ENCODE assay signal across 17 mouse cellular contexts in genomic region chr3:35101951-35102350, GRCm38 (mm10).
A peak's percentile ranks its signal among the peaks of the same experiment; 100 is the strongest.
DNase-seq lines count a peak whose midpoint lies in the region; ATAC-seq lines count a peak whose summit lies in the region.
"Had no signal": no experiment of that assay in that cellular context is flagged by ENCODE, and none has a peak within 500 bp of the region (broad histone marks: within the 10 kb centered on the region; RNA-seq: fewer than 3 reads in every experiment).

No protein-coding gene starts in this region.

- peak overlapping the region; percentile 87 for H3K27ac ChIP-seq in midbrain, embryonic 10.5 days (replicated peaks)
- no peak overlapping the region; the same call in 1 of the 2 replicates for H3K27ac ChIP-seq in midbrain, embryonic 16.5 days (ENCODE audit: low read length)
- peak overlapping the region; percentile 69 for H3K27ac ChIP-seq in forebrain, embryonic 13.5 days
- peak overlapping the region; percentile 38 for H3K27ac ChIP-seq in hindbrain, embryonic 15.5 days (replicated peaks)
- H3K27ac ChIP-seq in neural tube, embryonic 15.5 days (replicated peaks) = 0 out of 2 replicates have a peak overlapping the region, but pooled peaks have one; percentile 10
- H3K27ac ChIP-seq: limb, embryonic 12.5 days; liver, embryonic 13.5 days had no signal

- no peak overlapping the region for H3K9ac ChIP-seq in midbrain, embryonic 16.5 days (ENCODE audit: low read depth, low read length)
- no peak overlapping the region for H3K9ac ChIP-seq in forebrain, embryonic 13.5 days
- no peak overlapping the region for H3K9ac ChIP-seq in hindbrain, embryonic 15.5 days
- H3K9ac ChIP-seq in neural tube, embryonic 15.5 days (replicated peaks) = no peak overlapping the region
- H3K9ac ChIP-seq: limb, embryonic 12.5 days; liver, embryonic 13.5 days had no signal

- no peaks in the 10 kb centered on the region for H3K36me3 ChIP-seq in midbrain, embryonic 10.5 days
- H3K36me3 ChIP-seq in midbrain, embryonic 16.5 days (ENCODE audit: control insufficient read depth, insufficient read depth, low read length) = no peaks in the 10 kb centered on the region
- no peaks in the 10 kb centered on the region for H3K36me3 ChIP-seq in forebrain, embryonic 13.5 days (ENCODE audit: poor library complexity, severe bottlenecking)
- H3K36me3 ChIP-seq in hindbrain, embryonic 15.5 days = no peaks in the 10 kb centered on the region
- no peaks in the 10 kb centered on the region for H3K36me3 ChIP-seq in neural tube, embryonic 15.5 days
- H3K36me3 ChIP-seq: limb, embryonic 12.5 days; liver, embryonic 13.5 days had no signal

- peaks cover 6% of the 10 kb centered on the region; the same call in 1 of the 2 replicates for H3K27me3 ChIP-seq in midbrain, embryonic 10.5 days (ENCODE audit: low read depth, poor library complexity, severe bottlenecking)
- no peaks in the 10 kb centered on the region for H3K27me3 ChIP-seq in midbrain, embryonic 16.5 days (ENCODE audit: control insufficient read depth, insufficient read depth, low read depth, low read length)
- no peaks in the 10 kb centered on the region for H3K27me3 ChIP-seq in forebrain, embryonic 13.5 days
- H3K27me3 ChIP-seq in hindbrain, embryonic 15.5 days = peaks cover 29% of the 10 kb centered on the region
- peaks cover 14% of the 10 kb centered on the region; the same call in 1 of the 2 replicates for H3K27me3 ChIP-seq in neural tube, embryonic 15.5 days (replicated peaks)
- H3K27me3 ChIP-seq: liver, embryonic 13.5 days had no signal

- H3K4me1 ChIP-seq in midbrain, embryonic 10.5 days = peaks cover 73% of the 10 kb centered on the region
- H3K4me1 ChIP-seq in midbrain, embryonic 16.5 days (ENCODE audit: control insufficient read depth, insufficient read depth, low read length) = 0 out of 2 replicates have a peak, but pooled peaks cover 5% of the 10 kb centered on the region
- H3K4me1 ChIP-seq in forebrain, embryonic 13.5 days = peaks cover 57% of the 10 kb centered on the region
- H3K4me1 ChIP-seq in hindbrain, embryonic 15.5 days (replicated peaks) = peaks cover 11% of the 10 kb centered on the region
- H3K4me1 ChIP-seq in neural tube, embryonic 15.5 days = peaks cover 13% of the 10 kb centered on the region
- H3K4me1 ChIP-seq: liver, embryonic 13.5 days had no signal

- no peak overlapping the region for H3K4me3 ChIP-seq in midbrain, embryonic 10.5 days
- H3K4me3 ChIP-seq in midbrain, embryonic 16.5 days (ENCODE audit: low read depth, low read length) = no peak overlapping the region
- no peak overlapping the region for H3K4me3 ChIP-seq in forebrain, embryonic 13.5 days
- H3K4me3 ChIP-seq in hindbrain, embryonic 15.5 days = no peak overlapping the region
- H3K4me3 ChIP-seq in neural tube, embryonic 15.5 days (replicated peaks) = no peak overlapping the region
- H3K4me3 ChIP-seq: limb, embryonic 12.5 days; liver, embryonic 13.5 days had no signal

- DNase-seq in midbrain, embryonic 10.5 days (ENCODE audit: low spot score) = no peak
- DNase-seq in thymus, postnatal 36 days = no peak
- no peak for DNase-seq in urinary bladder, postnatal 36 days (ENCODE audit: low spot score in 2 of 2)
- DNase-seq: cerebellum, postnatal 10 days; embryo, embryonic 11 days; gastrocnemius, postnatal 36 days; heart, postnatal 14 days; kidney, postnatal 10 days; layer of hippocampus, adult 9-11 months; liver, embryonic 13.5 days had no signal

- ATAC-seq in midbrain, embryonic 16.5 days = no peak
- ATAC-seq in forebrain, embryonic 13.5 days = no peak
- no peak for ATAC-seq in hindbrain, embryonic 15.5 days (ENCODE audit: low FRiP score, low read depth)
- no peak for ATAC-seq in neural tube, embryonic 15.5 days (ENCODE audit: low FRiP score)
- ATAC-seq: intestine, embryonic 16.5 days had no signal

- H3K4me2 ChIP-seq in midbrain, embryonic 16.5 days (ENCODE audit: low read length) = no peak overlapping the region
- H3K4me2 ChIP-seq in forebrain, embryonic 13.5 days = no peak overlapping the region
- no peak overlapping the region for H3K4me2 ChIP-seq in hindbrain, embryonic 15.5 days
- H3K4me2 ChIP-seq in neural tube, embryonic 15.5 days = no peak overlapping the region
- H3K4me2 ChIP-seq: heart, embryonic 11.5 days; limb, embryonic 12.5 days; liver, embryonic 13.5 days had no signal

- 57% methylated on average over 5 of the region's 5 CpGs for WGBS in midbrain, embryonic 10.5 days
- 38% methylated on average over 5 of the region's 5 CpGs for WGBS in midbrain, embryonic 16.5 days
- 36% methylated on average over 5 of the region's 5 CpGs for WGBS in forebrain, embryonic 13.5 days
- WGBS in hindbrain, embryonic 15.5 days = 27% methylated on average over 5 of the region's 5 CpGs
- 27% methylated on average over 5 of the region's 5 CpGs for WGBS in neural tube, embryonic 15.5 days

- no peaks in the 10 kb centered on the region for H3K9me3 ChIP-seq in midbrain, embryonic 10.5 days (replicated peaks)
- no peaks in the 10 kb centered on the region for H3K9me3 ChIP-seq in midbrain, embryonic 16.5 days (replicated peaks; ENCODE audit: control insufficient read depth, low read length, poor library complexity, severe bottlenecking)
- H3K9me3 ChIP-seq in forebrain, embryonic 13.5 days (replicated peaks) = no peaks in the 10 kb centered on the region
- no peaks in the 10 kb centered on the region for H3K9me3 ChIP-seq in hindbrain, embryonic 15.5 days
- no peaks in the 10 kb centered on the region for H3K9me3 ChIP-seq in neural tube, embryonic 15.5 days (replicated peaks)
- H3K9me3 ChIP-seq: limb, embryonic 12.5 days; liver, embryonic 13.5 days had no signal
